Comparison of ENCODE assay signal across 8 mouse cellular contexts in the genomic region with DNA sequence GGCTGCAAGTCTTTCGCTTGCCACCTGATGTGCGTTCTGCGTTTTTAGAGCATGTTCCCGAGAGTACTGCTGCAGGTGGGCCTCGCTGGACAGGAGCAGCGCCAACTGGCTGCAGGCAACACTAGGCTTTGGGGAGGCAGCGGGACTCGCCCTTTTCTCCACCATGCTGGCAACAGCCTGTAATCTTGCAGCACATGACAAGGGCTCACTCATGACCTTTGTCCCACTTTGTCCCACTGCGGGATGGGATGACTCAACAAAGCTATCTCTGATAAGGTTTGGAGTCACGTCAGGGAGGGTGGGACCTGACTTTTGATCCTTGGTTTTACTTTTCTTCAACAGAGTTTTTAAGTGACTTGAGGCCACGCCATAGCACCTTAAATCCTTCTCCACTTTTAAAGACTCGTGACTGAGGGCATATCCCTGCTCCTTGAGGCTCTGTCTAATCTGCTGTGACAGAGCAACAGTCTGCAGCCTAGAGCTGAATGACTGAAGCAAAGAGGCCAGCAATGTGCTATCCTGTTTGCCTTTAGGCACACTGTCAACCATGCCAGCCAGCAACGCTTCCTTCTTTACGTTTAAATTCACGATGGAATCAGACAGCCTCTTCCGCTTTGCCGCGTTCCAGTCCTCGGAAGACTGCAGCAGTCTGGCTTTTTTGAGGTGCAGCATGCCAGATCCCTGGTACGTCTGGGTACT.
A peak's percentile ranks its signal among the peaks of the same experiment; 100 is the strongest.
DNase-seq lines count a peak whose midpoint lies in the region; ATAC-seq and TF ChIP-seq lines count a peak whose summit lies in the region.

No protein-coding gene starts in this region.

- peak; percentile 64 for ATAC-seq in erythroid progenitor cell, adult 5-6 weeks (replicated peaks; ENCODE audit: low FRiP score, poor library complexity, severe bottlenecking)
- ATAC-seq in intestine, embryonic 15.5 days: peak; percentile 96
- peak; percentile 85 for ATAC-seq in stomach, embryonic 16.5 days (ENCODE audit: insufficient read depth, low FRiP score)

- H3K36me3 ChIP-seq in intestine, embryonic 15.5 days: peaks cover 27% of the 10 kb centered on the region
- H3K36me3 ChIP-seq in stomach, embryonic 16.5 days (ENCODE audit: control insufficient read depth, insufficient read depth, low read length): peaks cover 28% of the 10 kb centered on the region

- WGBS in intestine, embryonic 15.5 days: 73% methylated on average over 20 of the region's 20 CpGs
- WGBS in stomach, embryonic 16.5 days: 81% methylated on average over 20 of the region's 20 CpGs

- peaks cover 2% of the 10 kb centered on the region for H3K4me1 ChIP-seq in intestine, embryonic 15.5 days (replicated peaks)
- H3K4me1 ChIP-seq in stomach, embryonic 16.5 days (ENCODE audit: control insufficient read depth, insufficient read depth, low read length): 0 out of 2 replicates have a peak, but pooled peaks cover 5% of the 10 kb centered on the region

- no peak overlapping the region; the same call in 1 of the 2 replicates for H3K4me2 ChIP-seq in intestine, embryonic 15.5 days (replicated peaks)
- H3K4me2 ChIP-seq in stomach, embryonic 16.5 days (ENCODE audit: low read depth, low read length): no peak overlapping the region

- peak; percentile 29 to 35 for DNase-seq in spleen, postnatal 36 days (ENCODE audit: low spot score in 2 of 2)
- no peak for DNase-seq in spleen, adult 12 weeks (ENCODE audit: low spot score)
- no peak for DNase-seq in gastrocnemius, adult 2 months
- no peak for DNase-seq in frontal cortex, postnatal 36 days (ENCODE audit: low spot score in 2 of 2)
- no peak for DNase-seq in right cerebral cortex, adult 2 months (ENCODE audit: low spot score in 2 of 2)

- no peak overlapping the region for H3K4me3 ChIP-seq in intestine, embryonic 15.5 days (replicated peaks)
- no peak overlapping the region for H3K4me3 ChIP-seq in stomach, embryonic 16.5 days (replicated peaks; ENCODE audit: low read length)
- no peak overlapping the region for H3K4me3 ChIP-seq in gastrocnemius, adult 2 months

- intact Hi-C loops in gastrocnemius, adult 2 months (cut with DNase I): no loop called here

- TF ChIP-seq CTCF in gastrocnemius, adult 2 months (IDR thresholded peaks at IDR 0.05): no peak

- H3K27me3 ChIP-seq in intestine, embryonic 15.5 days (replicated peaks): no peaks in the 10 kb centered on the region
- H3K27me3 ChIP-seq in stomach, embryonic 16.5 days (ENCODE audit: control insufficient read depth, insufficient read depth, low read length): no peaks in the 10 kb centered on the region

- H3K9me3 ChIP-seq in intestine, embryonic 15.5 days: no peaks in the 10 kb centered on the region
- H3K9me3 ChIP-seq in stomach, embryonic 16.5 days (replicated peaks; ENCODE audit: control insufficient read depth, low read length): no peaks in the 10 kb centered on the region

- no peak overlapping the region for H3K9ac ChIP-seq in intestine, embryonic 15.5 days
- H3K9ac ChIP-seq in stomach, embryonic 16.5 days (ENCODE audit: low read length): no peak overlapping the region

- peak overlapping the region; percentile 54 for H3K27ac ChIP-seq in intestine, embryonic 15.5 days
- no peak overlapping the region for H3K27ac ChIP-seq in stomach, embryonic 16.5 days (ENCODE audit: low read length)
- no peak overlapping the region for H3K27ac ChIP-seq in gastrocnemius, adult 2 months

Comparison
In these comparisons a context has a peak if more than half of its experiments do, and no peak if none do; other contexts are left out.
1. DNase-seq: peak in spleen, postnatal 36 days (2 of 2); none in spleen, adult 12 weeks (single experiment), gastrocnemius, adult 2 months (single experiment), frontal cortex, postnatal 36 days (0 of 2) and right cerebral cortex, adult 2 months (0 of 2).
2. Peak in every context shown above with its lines, with median percentiles within 50 percentile points of each other: ATAC-seq.